In genomic region chr8:80811591-80811991, GRCm38 (mm10) we compare ENCODE assay signal across 9 mouse cellular contexts.
DNase-seq lines count a peak whose midpoint lies in the region; ATAC-seq lines count a peak whose summit lies in the region.
"Had no signal": no experiment of that assay in that cellular context is flagged by ENCODE, and none has a peak within 500 bp of the region (broad histone marks: within the 10 kb centered on the region; RNA-seq: fewer than 3 reads in every experiment).

No protein-coding gene starts in this region.

- intact Hi-C loops in heart, postnatal 25 days (cut with DNase I) = loop anchor here (5.0 kb wide), 1 partner anchor 39 kb away; no protein-coding TSS in a partner anchor

- peak; percentile 54; the same call in 1 of the 2 replicates for ATAC-seq in heart, embryonic 12.5 days (ENCODE audit: insufficient number of reproducible peaks, low FRiP score)
- ATAC-seq in limb, embryonic 13.5 days (ENCODE audit: low FRiP score, low read depth) = no peak
- no peak for ATAC-seq in forebrain, embryonic 15.5 days (replicated peaks)
- ATAC-seq: midbrain, embryonic 15.5 days had no signal

- H3K9ac ChIP-seq in heart, embryonic 12.5 days = peak overlapping the region; percentile 44
- no peak overlapping the region for H3K9ac ChIP-seq in limb, embryonic 13.5 days
- no peak overlapping the region for H3K9ac ChIP-seq in forebrain, embryonic 15.5 days (replicated peaks)
- H3K9ac ChIP-seq: midbrain, embryonic 15.5 days had no signal

- peak; percentile 97 for DNase-seq in heart, adult 11 months
- DNase-seq in heart, postnatal 25 days (ENCODE audit: low spot score) = no peak
- peak; percentile 42 for DNase-seq in brain, adult 2 months (ENCODE audit: low read depth, low spot score)
- no peak for DNase-seq in cerebellum, adult 9-10 months
- no peak for DNase-seq in right cerebral cortex, postnatal 10 days (ENCODE audit: low spot score in 2 of 2)

- H3K4me3 ChIP-seq in heart, embryonic 12.5 days = no peak overlapping the region
- H3K4me3 ChIP-seq in limb, embryonic 13.5 days = no peak overlapping the region
- H3K4me3 ChIP-seq in forebrain, embryonic 15.5 days = no peak overlapping the region
- H3K4me3 ChIP-seq: midbrain, embryonic 15.5 days had no signal

- H3K27me3 ChIP-seq in heart, embryonic 12.5 days (replicated peaks) = no peaks in the 10 kb centered on the region
- no peaks in the 10 kb centered on the region for H3K27me3 ChIP-seq in limb, embryonic 13.5 days
- no peaks in the 10 kb centered on the region for H3K27me3 ChIP-seq in forebrain, embryonic 15.5 days
- H3K27me3 ChIP-seq: midbrain, embryonic 15.5 days had no signal

- H3K36me3 ChIP-seq in heart, embryonic 12.5 days = no peaks in the 10 kb centered on the region; the same call in 1 of the 2 replicates
- no peaks in the 10 kb centered on the region for H3K36me3 ChIP-seq in limb, embryonic 13.5 days
- H3K36me3 ChIP-seq in forebrain, embryonic 15.5 days = no peaks in the 10 kb centered on the region
- H3K36me3 ChIP-seq: midbrain, embryonic 15.5 days had no signal

- no peaks in the 10 kb centered on the region for H3K9me3 ChIP-seq in heart, embryonic 12.5 days (replicated peaks)
- H3K9me3 ChIP-seq in limb, embryonic 13.5 days = no peaks in the 10 kb centered on the region
- H3K9me3 ChIP-seq in forebrain, embryonic 15.5 days = no peaks in the 10 kb centered on the region
- H3K9me3 ChIP-seq: midbrain, embryonic 15.5 days had no signal

- peaks cover 76% of the 10 kb centered on the region for H3K4me1 ChIP-seq in heart, embryonic 12.5 days (replicated peaks)
- H3K4me1 ChIP-seq in limb, embryonic 13.5 days = peaks cover 62% of the 10 kb centered on the region
- H3K4me1 ChIP-seq in forebrain, embryonic 15.5 days = peaks cover 33% of the 10 kb centered on the region

- peak overlapping the region; percentile 52 for H3K4me2 ChIP-seq in heart, embryonic 12.5 days
- no peak overlapping the region for H3K4me2 ChIP-seq in limb, embryonic 13.5 days (replicated peaks)
- no peak overlapping the region for H3K4me2 ChIP-seq in forebrain, embryonic 15.5 days (replicated peaks)
- H3K4me2 ChIP-seq: midbrain, embryonic 15.5 days had no signal

- peak overlapping the region; percentile 98 for H3K27ac ChIP-seq in heart, embryonic 12.5 days (ENCODE audit: poor library complexity, severe bottlenecking)
- H3K27ac ChIP-seq in limb, embryonic 13.5 days = peak overlapping the region; percentile 56; the same call in 1 of the 2 replicates
- H3K27ac ChIP-seq in forebrain, embryonic 15.5 days (replicated peaks) = no peak overlapping the region
- H3K27ac ChIP-seq: midbrain, embryonic 15.5 days had no signal

- WGBS in heart, embryonic 12.5 days = 24% methylated on average over 4 of the region's 4 CpGs
- 69% methylated on average over 4 of the region's 4 CpGs for WGBS in limb, embryonic 13.5 days
- 85% methylated on average over 4 of the region's 4 CpGs for WGBS in forebrain, embryonic 15.5 days

Comparison
In these comparisons a context has a peak if more than half of its experiments do, and no peak if none do; other contexts are left out.
1. DNase-seq: peak in heart, adult 11 months (single experiment) and brain, adult 2 months (single experiment); none in heart, postnatal 25 days (single experiment), cerebellum, adult 9-10 months (single experiment) and right cerebral cortex, postnatal 10 days (0 of 2).